Comparison of ENCODE assay signal across 9 mouse cellular contexts in genomic region chr5:74974061-74974581, GRCm38 (mm10).
A peak's percentile ranks its signal among the peaks of the same experiment; 100 is the strongest.
DNase-seq lines count a peak whose midpoint lies in the region; ATAC-seq and TF ChIP-seq lines count a peak whose summit lies in the region.
"Had no signal": no experiment of that assay in that cellular context is flagged by ENCODE, and none has a peak within 500 bp of the region (broad histone marks: within the 10 kb centered on the region; RNA-seq: fewer than 3 reads in every experiment).

No protein-coding gene starts in this region.

- no peaks in the 10 kb centered on the region for H3K4me1 ChIP-seq in kidney, adult 2 months (ENCODE audit: control insufficient read depth, insufficient read depth, low read length)
- peaks cover 3% of the 10 kb centered on the region; the same call in 1 of the 2 replicates for H3K4me1 ChIP-seq in lung, adult 2 months (ENCODE audit: control insufficient read depth, insufficient read depth, low read length)
- peaks cover 12% of the 10 kb centered on the region for H3K4me1 ChIP-seq in stomach, embryonic 16.5 days (ENCODE audit: control insufficient read depth, insufficient read depth, low read length)
- H3K4me1 ChIP-seq: megakaryocyte, embryonic 14.5 days had no signal

- no peak for TF ChIP-seq CTCF in kidney, adult 2 months (conservative IDR thresholded peaks at IDR 0.05; ENCODE audit: insufficient read depth, insufficient read length, low read depth, low read length)
- no peak for TF ChIP-seq CTCF in lung, adult 2 months (IDR thresholded peaks at IDR 0.05; ENCODE audit: insufficient read depth, low read length)

- ATAC-seq in stomach, embryonic 16.5 days (ENCODE audit: insufficient read depth, low FRiP score), result peak; percentile 71

- no peak overlapping the region for H3K9ac ChIP-seq in stomach, embryonic 16.5 days (ENCODE audit: low read length)

- H3K27ac ChIP-seq in kidney, adult 2 months (ENCODE audit: insufficient read depth, low read depth, low read length), result peak overlapping the region; percentile 58
- H3K27ac ChIP-seq in stomach, embryonic 16.5 days (ENCODE audit: low read length), result peak overlapping the region; percentile 81

- H3K27me3 ChIP-seq in kidney, adult 2 months (replicated peaks; ENCODE audit: control insufficient read depth, insufficient read depth, low read length), result no peaks in the 10 kb centered on the region
- H3K27me3 ChIP-seq in stomach, embryonic 16.5 days (ENCODE audit: control insufficient read depth, insufficient read depth, low read length), result no peaks in the 10 kb centered on the region

- no peak overlapping the region for H3K4me3 ChIP-seq in kidney, adult 2 months (ENCODE audit: insufficient read depth, low read depth, low read length)
- no peak overlapping the region for H3K4me3 ChIP-seq in lung, adult 2 months (replicated peaks; ENCODE audit: extremely low read depth, low read depth, low read length)
- H3K4me3 ChIP-seq in stomach, embryonic 16.5 days (replicated peaks; ENCODE audit: low read length), result no peak overlapping the region
- H3K4me3 ChIP-seq: megakaryocyte, embryonic 14.5 days had no signal

- TF ChIP-seq POLR2A in kidney, adult 2 months (IDR thresholded peaks at IDR 0.05; ENCODE audit: low read depth, low read length), result no peak
- TF ChIP-seq POLR2A in lung, adult 2 months (IDR thresholded peaks at IDR 0.05; ENCODE audit: borderline replicate concordance, extremely low read depth, low read depth, low read length), result no peak

- no peaks in the 10 kb centered on the region for H3K9me3 ChIP-seq in stomach, embryonic 16.5 days (replicated peaks; ENCODE audit: control insufficient read depth, low read length)
- H3K9me3 ChIP-seq: megakaryocyte, embryonic 14.5 days had no signal

- intact Hi-C loops in left cerebral cortex, postnatal 4 days (cut with DNase I), result no loop called here

- WGBS in kidney, adult 2 months, result 58% methylated on average over 22 of the region's 22 CpGs
- WGBS in lung, adult 2 months, result 65% methylated on average over 22 of the region's 22 CpGs
- 43% methylated on average over 22 of the region's 22 CpGs for WGBS in stomach, embryonic 16.5 days

- peak; percentile 21 to 33 for DNase-seq in adrenal gland, adult 18-20 months (ENCODE audit: low spot score in 2 of 2)
- DNase-seq in gastrocnemius, postnatal 10 days, result peak; percentile 45
- peak; percentile 80 for DNase-seq in kidney, adult 2 months
- peak; percentile 35 for DNase-seq in lung, adult 2 months
- no peak for DNase-seq in left cerebral cortex, postnatal 4 days
- no peak for DNase-seq in frontal cortex, postnatal 14 days (ENCODE audit: low spot score in 2 of 2)
- DNase-seq in thymus, postnatal 10 days (ENCODE audit: low spot score in 2 of 2), result no peak

- H3K4me2 ChIP-seq in stomach, embryonic 16.5 days (ENCODE audit: low read depth, low read length), result no peak overlapping the region

- no peaks in the 10 kb centered on the region for H3K36me3 ChIP-seq in kidney, adult 2 months (ENCODE audit: control insufficient read depth, insufficient read depth, low read length)
- no peaks in the 10 kb centered on the region for H3K36me3 ChIP-seq in stomach, embryonic 16.5 days (ENCODE audit: control insufficient read depth, insufficient read depth, low read length)

Comparison
In these comparisons a context has a peak if more than half of its experiments do, and no peak if none do; other contexts are left out.
1. DNase-seq: peak in adrenal gland, adult 18-20 months (2 of 2), gastrocnemius, postnatal 10 days (single experiment), kidney, adult 2 months (single experiment) and lung, adult 2 months (single experiment); none in left cerebral cortex, postnatal 4 days (single experiment), frontal cortex, postnatal 14 days (0 of 2) and thymus, postnatal 10 days (0 of 2).